Mouse (Mus musculus): ENCODE data around the gene Clrn3. TPM values are rescaled to one million over a fixed set of nuclear protein-coding genes. Genes with fewer than 3 reads are reported as not detected.

Gene Clrn3
- total and polyA plus RNA-seq, 3 experiments, result not detected

DNA sequence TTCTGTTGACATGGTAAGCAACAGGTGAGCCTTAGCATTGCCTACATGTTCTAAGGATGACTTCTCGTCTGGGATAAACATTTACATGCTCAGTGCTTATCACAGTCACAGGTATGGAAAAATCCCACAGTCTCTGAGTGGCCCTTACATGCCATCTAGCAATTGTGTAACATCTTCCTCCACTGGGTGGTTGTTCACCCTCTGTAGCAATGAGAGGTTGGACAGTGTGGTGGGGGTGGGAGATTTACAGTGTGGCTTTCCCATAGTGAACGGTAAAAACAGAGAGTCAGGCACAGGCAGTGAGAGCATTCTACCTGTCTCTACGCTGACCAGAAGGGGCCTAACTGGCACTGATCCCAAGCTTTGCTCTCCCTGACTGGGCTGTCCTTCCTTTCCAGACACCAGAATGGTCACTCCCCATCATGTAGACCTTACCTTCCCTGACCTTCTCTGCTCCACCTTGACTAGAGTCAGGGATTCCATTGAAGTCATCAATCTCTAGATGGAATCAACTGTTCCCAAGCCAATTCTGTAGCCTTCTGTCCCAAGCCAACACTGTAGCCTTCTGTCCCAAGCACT is 1.8 kb downstream of the Clrn3 start:
- Histone ChIP-seq H3K9ac (ENCODE audit: insufficient read depth, low read depth) (no peak overlapping the region), H3K4me3 (replicated peaks in 1 of 3; ENCODE audit: low read depth in 2 of 3, low read length in 2 of 3, poor library complexity in 1 of 3) (no peak overlapping the region), H3K27ac (ENCODE audit: insufficient read depth, low read depth) (no peak overlapping the region), H3K79me2 (replicated peaks; ENCODE audit: control insufficient read depth, extremely low read depth, insufficient read depth, poor library complexity, severe bottlenecking) (no peaks in the 10 kb centered on the region), H3K4me2 (ENCODE audit: insufficient read depth, low read depth, poor library complexity, severe bottlenecking) (no peak overlapping the region), H3K27me3 (replicated peaks) (no peaks in the 10 kb centered on the region), H3K9me3 (replicated peaks; ENCODE audit: low read length) (no peaks in the 10 kb centered on the region), H3K4me1 (ENCODE audit: control insufficient read depth in 1 of 2, insufficient read depth in 2 of 2) (peaks cover 2 to 15% of the 10 kb centered on the region in 2 experiments; a peak in 2 of 4 replicates), H3K36me3 (replicated peaks in 1 of 2; ENCODE audit: control insufficient read depth in 1 of 2, insufficient read depth in 1 of 2, low read length in 1 of 2) (no peaks in the 10 kb centered on the region)
- TF ChIP-seq ZMIZ1 (IDR thresholded peaks at IDR 0.05; ENCODE audit: low read depth, low read length) (no peak), IRF4 (IDR thresholded peaks at IDR 0.05; ENCODE audit: low read depth, low read length) (no peak), ETS1 (conservative IDR thresholded peaks at IDR 0.05; ENCODE audit: low read depth, low read length) (no peak), POLR2AphosphoS2 (IDR thresholded peaks at IDR 0.05; ENCODE audit: low read depth, low read length) (no peak), HCFC1 (IDR thresholded peaks at IDR 0.05; ENCODE audit: low read depth, low read length) (no peak), USF1 (IDR thresholded peaks at IDR 0.05; ENCODE audit: low read depth, low read length) (no peak), POLR2A (IDR thresholded peaks at IDR 0.05; ENCODE audit: low read depth, low read length) (no peak), KAT2A (IDR thresholded peaks at IDR 0.05; ENCODE audit: insufficient replicate concordance, low read length) (no peak), EP300 (IDR thresholded peaks at IDR 0.05; ENCODE audit: low read length) (no peak), PAX5 (IDR thresholded peaks at IDR 0.05; ENCODE audit: low read length) (no peak), MYC (IDR thresholded peaks at IDR 0.05; ENCODE audit: low read depth, low read length) (no peak), JUN (IDR thresholded peaks at IDR 0.05; ENCODE audit: insufficient read depth, low read depth, low read length) (no peak), TCF12 (IDR thresholded peaks at IDR 0.05; ENCODE audit: low read depth, low read length) (no peak), GABPA (IDR thresholded peaks at IDR 0.05; ENCODE audit: insufficient replicate concordance, low read depth, low read length) (no peak), TBP (conservative IDR thresholded peaks at IDR 0.05; ENCODE audit: low read depth, low read length) (no peak)
- dilution Hi-C loops (cut with MboI; ENCODE audit: extremely low pct_ligation_motif_present, extremely low pct_unique_long_range_greater_than_20kb, low sequenced_read_pairs), result no loop called here
- in situ Hi-C loops (cut with MboI; ENCODE audit: low pct_ligation_motif_present, low pct_unique_long_range_greater_than_20kb, low sequenced_read_pairs), result no loop called here
- DNase-seq (ENCODE audit: extremely low read depth), result no peak

DNA sequence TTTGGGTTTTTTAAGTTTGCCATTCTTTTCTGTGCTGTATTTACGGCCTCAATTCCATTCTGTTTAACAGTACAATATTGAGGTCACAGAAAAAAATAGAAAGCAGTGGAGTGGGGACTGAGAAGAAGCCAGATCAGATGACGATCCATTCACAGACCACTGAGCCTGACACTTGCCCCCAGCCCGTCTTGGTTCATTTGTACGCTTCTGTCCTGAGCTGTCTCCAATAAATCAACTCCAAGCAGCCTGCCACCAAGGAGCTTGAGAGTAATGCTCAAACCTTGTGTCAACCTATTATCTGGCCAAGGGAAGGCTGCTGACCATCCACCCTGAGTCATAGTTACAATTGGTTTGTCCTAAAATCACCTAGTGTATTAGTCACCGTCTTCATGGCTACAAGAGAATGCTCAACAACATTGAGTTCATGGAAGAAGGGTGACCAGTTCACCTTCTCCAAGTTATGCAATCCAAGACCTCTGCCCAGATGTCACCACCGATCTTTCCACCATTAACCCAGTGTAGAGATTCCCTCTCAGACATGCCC is 4.0 kb downstream of the Clrn3 start:
- Histone ChIP-seq H3K4me2 (ENCODE audit: insufficient read depth, low read depth, poor library complexity, severe bottlenecking) (no peak overlapping the region), H3K27me3 (replicated peaks) (no peaks in the 10 kb centered on the region), H3K9me3 (replicated peaks; ENCODE audit: low read length) (no peaks in the 10 kb centered on the region), H3K9ac (ENCODE audit: insufficient read depth, low read depth) (no peak overlapping the region), H3K27ac (ENCODE audit: insufficient read depth, low read depth) (no peak overlapping the region), H3K36me3 (replicated peaks in 1 of 2; ENCODE audit: control insufficient read depth in 1 of 2, insufficient read depth in 1 of 2, low read length in 1 of 2) (no peaks in the 10 kb centered on the region), H3K4me1 (ENCODE audit: control insufficient read depth in 1 of 2, insufficient read depth in 2 of 2) (peaks cover 5 to 30% of the 10 kb centered on the region in 2 experiments; a peak in 3 of 4 replicates), H3K4me3 (replicated peaks in 1 of 3; ENCODE audit: low read depth in 2 of 3, low read length in 2 of 3, poor library complexity in 1 of 3) (no peak overlapping the region), H3K79me2 (replicated peaks; ENCODE audit: control insufficient read depth, extremely low read depth, insufficient read depth, poor library complexity, severe bottlenecking) (no peaks in the 10 kb centered on the region)
- in situ Hi-C loops (cut with MboI; ENCODE audit: low pct_ligation_motif_present, low pct_unique_long_range_greater_than_20kb, low sequenced_read_pairs), result no loop called here
- dilution Hi-C loops (cut with MboI; ENCODE audit: extremely low pct_ligation_motif_present, extremely low pct_unique_long_range_greater_than_20kb, low sequenced_read_pairs), result no loop called here
- no peak for DNase-seq (ENCODE audit: extremely low read depth)
- TF ChIP-seq PAX5 (IDR thresholded peaks at IDR 0.05; ENCODE audit: low read length) (no peak), MEF2A (IDR thresholded peaks at IDR 0.05; ENCODE audit: borderline replicate concordance, low read depth, low read length) (no peak), KAT2A (IDR thresholded peaks at IDR 0.05; ENCODE audit: insufficient replicate concordance, low read length) (no peak), IRF4 (IDR thresholded peaks at IDR 0.05; ENCODE audit: low read depth, low read length) (no peak)
